Mouse (Mus musculus): ENCODE measurements at regions not wholly inside any gene's neighbourhood (a gene's known extent, or its start where the extent isn't known, plus 50 kb on each side); places are given as distances from the start of the nearest gene placed in this dataset.

- DNase-seq (ENCODE audit: low spot score in 2 of 2), result peak; percentile 17 to 18
Observed at GRCm38 (mm10) chr3:78509336-78509735, 777.0 kb downstream of the Rapgef2 start.

DNA sequence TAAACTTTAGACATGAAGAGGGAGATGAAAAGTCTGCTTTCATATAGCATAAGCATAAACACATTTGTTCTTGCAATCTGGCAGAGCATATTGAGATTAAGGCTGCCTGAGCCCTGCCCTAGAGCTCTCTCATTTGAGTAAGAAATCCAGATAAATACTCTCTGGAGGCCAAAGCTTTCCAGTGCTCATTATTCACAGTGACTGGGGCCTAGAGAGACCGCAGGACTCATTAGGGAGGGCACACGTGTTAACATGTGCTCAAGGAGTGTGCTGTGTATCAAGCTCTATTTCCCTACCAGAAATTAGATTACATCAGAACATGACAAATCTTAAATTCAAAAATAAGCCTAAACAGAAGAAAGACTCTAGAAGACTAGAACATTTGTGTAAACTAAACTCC is 808.6 kb downstream of the Rapgef2 start:
- no peak for DNase-seq (ENCODE audit: low spot score in 2 of 2)

All from right cerebral cortex, adult 2 months (tissue).